Mouse (Mus musculus) left cerebral cortex, adult 2 months (tissue): ENCODE data around the gene Snrpd2. TPM values are rescaled to one million over a fixed set of nuclear protein-coding genes. Genes with fewer than 3 reads are reported as not detected.

Experiments
- DNase-seq, 2 experiments: peaks; one replicate each; pipeline ENCODE4 v3.0.0; 2021 to 2022; ENCODE audit warnings: low spot score in 2 of 2, mixed read lengths in 1 of 2; ENCODE audit errors: extremely low spot score in 1 of 2
- H3K27ac ChIP-seq: fragments of 200-600 bp; 2 replicates; pipeline ENCODE4 v1.8.1; 2022
- H3K4me3 ChIP-seq: fragments of 200-600 bp; 2 replicates; pipeline ENCODE4 v1.8.1; 2022
- CTCF ChIP-seq: fragments of 200-600 bp; IDR thresholded peaks from 2 replicates; pipeline ENCODE4 v1.8.1; 2022; ENCODE audit warnings: antibody characterized with exemption, mild to moderate bottlenecking, moderate library complexity
- intact Hi-C: fragments of 180-260 bp; cut with DNase I; formaldehyde crosslinking; loops from one replicate; pipeline ENCODE4 v1.15.1; 2025
- total RNA-seq, 2 experiments: library from RNA; stranded (reverse); gene quantifications; 2 replicates each; pipeline ENCODE4 v1.2.3; 2021

Gene Snrpd2
- total RNA-seq, 2 experiments from 2014 or later = 69.8 to 73.3 TPM

DNA sequence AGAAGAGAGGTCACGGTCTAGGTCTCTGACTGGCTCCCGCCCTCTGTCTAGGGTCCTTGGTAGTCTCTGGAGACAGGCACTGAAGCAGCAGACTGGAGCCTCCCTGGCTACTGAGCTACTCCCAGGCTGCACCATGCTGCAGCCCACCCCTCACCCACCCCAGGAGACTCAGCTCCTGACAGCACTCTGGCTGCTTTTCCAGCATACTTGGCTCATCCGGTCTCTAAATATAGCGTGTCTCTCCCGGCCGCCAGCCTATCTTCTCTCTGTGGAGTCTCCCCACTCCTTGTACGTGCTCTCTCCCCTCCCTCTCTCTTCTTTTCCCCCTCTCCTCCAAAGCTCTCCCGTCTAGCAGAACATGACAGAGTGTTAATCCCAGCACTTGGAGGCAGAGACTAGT, 20.6 kb downstream of the Snrpd2 start:
- peak overlapping the region; percentile 54 for H3K27ac ChIP-seq
- TF ChIP-seq CTCF = no peak
- intact Hi-C loops = no loop called here
- DNase-seq = no peak
- no peak overlapping the region for H3K4me3 ChIP-seq

DNA sequence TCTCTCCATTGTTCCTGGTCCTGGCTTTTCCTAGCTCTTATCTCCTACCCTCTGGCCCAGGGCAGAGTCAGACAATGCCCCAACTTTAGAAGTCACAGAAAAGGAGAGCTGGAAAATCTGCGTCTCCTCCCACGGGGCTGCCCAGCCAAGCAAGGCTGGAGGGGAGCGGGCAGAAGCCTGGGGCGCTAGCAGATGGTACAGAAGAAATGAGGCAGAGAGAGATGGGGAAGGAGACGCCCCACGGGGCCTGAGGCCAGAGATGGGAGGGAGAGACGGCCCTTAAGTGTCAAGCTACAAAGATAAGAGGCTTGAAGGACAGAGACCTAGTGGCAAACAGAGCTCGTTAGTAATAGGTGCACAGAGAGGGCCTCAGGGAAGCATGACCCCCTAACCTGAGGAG, 22.3 kb downstream of the Snrpd2 start:
- TF ChIP-seq CTCF = no peak
- Histone ChIP-seq H3K27ac (peak overlapping the region; percentile 56), H3K4me3 (no peak overlapping the region)
- DNase-seq = no peak
- intact Hi-C loops = no loop called here

DNA sequence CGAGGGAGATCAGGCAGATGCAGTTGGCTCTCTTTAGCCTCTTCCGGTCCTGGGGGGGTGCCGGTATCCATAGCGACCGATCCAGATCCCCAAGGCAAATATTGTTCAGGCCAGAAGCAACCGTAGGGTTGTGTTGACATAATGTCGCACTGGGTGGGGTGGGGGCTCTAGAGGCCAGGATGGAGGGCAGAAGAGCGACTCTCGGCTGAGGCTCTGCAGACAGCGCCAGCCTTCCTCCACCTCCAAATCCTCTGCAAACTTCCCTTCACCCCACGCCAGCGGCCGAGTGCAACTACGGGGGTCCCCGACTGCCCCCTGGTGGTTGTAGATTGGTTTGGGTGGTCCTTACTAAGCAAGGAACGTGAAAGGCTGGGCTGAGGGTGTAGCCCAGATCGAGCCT, 23.4 kb downstream of the Snrpd2 start:
- peak; percentile 84 to 86 for DNase-seq
- TF ChIP-seq CTCF = peak; percentile 85
- peak overlapping the region; percentile 39 for H3K4me3 ChIP-seq
- H3K27ac ChIP-seq = peak overlapping the region; percentile 56; the same call in 1 of the 2 replicates
- intact Hi-C loops = loop anchor here (1.0 kb wide), 1 partner anchor 16 kb away; no protein-coding TSS in a partner anchor

DNA sequence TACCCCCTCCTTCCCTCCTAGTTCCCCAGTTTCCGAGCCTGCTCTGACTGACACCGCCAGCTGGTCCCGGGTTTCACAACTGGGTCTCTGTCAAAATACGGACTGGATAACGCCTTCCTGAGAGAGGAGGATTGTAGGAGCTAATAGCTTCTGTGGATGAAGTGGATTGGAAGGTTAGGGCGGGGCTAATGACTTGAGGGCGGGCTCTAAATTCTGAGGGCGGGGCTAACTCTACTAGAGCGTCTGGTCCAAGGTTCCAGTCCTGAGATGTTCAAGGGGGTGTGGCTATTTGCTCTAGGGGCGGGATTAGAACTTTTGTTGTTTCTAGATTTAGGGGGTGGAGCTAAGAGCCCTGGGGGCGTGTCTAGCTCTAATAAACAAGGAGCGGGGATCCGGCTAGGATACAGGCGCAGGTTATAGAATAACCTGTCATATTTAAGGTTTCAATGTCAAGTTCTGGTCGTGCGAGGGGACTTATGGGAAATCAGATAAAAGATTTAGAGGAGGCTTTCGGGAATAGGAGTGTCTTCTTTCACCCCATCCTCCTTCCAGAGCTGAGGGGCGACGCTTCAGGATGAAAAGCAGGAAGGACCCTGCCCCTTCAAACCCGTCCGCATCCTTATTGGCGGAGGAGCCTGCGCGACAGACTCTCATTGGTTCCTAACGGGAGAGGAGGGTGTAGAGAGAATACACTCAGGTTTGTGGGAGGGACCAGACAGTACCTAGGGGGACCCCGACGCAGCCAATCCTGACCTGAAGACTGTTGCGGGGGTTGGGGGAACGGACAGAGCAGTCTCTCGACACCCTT, 26.4 kb downstream of the Snrpd2 start, which contains the start of gene Eml2:
Eml2 (plus strand) TSS at position 714 of the 808 bp plus-strand sequence.
- peak within 1 kb of the TSS; percentile 98 for H3K27ac ChIP-seq
- DNase-seq = peak; percentile 78 to 82
- H3K4me3 ChIP-seq = peak within 1 kb of the TSS; percentile 70
- no peak for TF ChIP-seq CTCF
- intact Hi-C loops = loop anchor here (5.0 kb wide), 1 partner anchor 126 kb away; no protein-coding TSS in a partner anchor

DNA sequence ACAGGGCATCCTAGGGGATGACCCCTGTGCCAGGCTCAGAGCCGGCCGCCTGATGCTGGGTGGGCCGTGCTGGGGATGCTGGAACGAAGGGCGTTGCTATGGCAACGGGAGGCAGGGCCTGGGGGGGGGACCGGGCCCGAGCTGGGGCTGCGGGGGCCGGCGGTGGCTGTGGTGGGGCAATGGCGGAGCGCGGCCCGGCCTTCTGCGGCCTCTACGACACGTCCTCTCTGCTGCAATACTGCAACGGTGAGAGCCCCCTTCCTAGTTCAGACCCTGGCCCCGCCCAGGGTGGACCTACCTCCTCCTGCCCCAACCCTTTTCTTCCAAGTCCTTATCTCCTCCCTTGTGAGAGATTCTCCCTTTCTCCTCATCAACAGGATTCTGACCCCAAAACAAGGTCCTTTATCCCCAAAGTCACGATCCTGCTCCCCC, 27.0 kb downstream of the Snrpd2 start:
- Histone ChIP-seq H3K27ac (peak overlapping the region; percentile 98), H3K4me3 (peak overlapping the region; percentile 70)
- intact Hi-C loops = loop anchor here (5.0 kb wide), 1 partner anchor 126 kb away; no protein-coding TSS in a partner anchor
- no peak for TF ChIP-seq CTCF
- DNase-seq = no peak

DNA sequence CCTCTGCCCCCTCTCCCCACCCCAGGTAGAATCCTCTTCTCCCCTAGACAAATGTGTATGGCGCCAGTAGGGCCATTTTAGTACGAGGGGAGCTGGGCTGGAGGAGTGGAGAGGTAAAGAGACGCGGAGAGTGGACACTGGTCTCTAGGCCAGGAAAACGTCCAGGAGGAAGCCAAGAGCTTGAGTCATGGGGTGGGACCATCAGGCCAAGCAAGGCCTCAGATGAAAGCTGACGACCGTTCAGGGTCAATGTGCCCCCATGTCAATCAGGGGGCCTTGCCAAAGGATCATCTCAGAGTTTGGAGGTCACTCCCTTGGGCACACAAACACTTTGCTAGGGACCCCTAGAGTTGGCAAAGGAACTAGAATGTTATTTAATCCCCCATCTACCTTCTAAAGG, 27.7 kb downstream of the Snrpd2 start:
- peak overlapping the region; percentile 98 for H3K27ac ChIP-seq
- peak overlapping the region; percentile 70 for H3K4me3 ChIP-seq
- no peak for TF ChIP-seq CTCF
- DNase-seq = no peak
- intact Hi-C loops = loop anchor here (5.0 kb wide), 1 partner anchor 125 kb away; no protein-coding TSS in a partner anchor

DNA sequence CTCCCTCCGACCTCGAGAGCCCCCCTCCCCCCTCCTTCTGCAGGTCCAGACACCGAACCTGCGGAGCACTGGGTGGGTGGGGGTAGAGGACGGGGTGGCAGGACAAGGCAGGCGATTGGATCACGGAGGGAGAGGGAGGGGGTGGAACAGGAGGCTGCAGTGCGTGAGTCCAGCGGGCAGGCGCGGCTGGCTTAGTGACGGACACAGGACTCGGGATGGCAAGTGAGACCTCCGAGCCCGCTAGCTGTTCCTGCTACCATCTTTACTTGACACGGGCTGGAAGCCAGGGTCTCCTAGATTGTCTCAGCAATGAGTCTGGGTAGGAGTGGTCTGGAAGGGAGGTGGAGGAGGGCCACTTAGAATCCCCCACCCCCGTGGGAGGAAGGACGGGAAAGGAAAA, 28.5 kb downstream of the Snrpd2 start:
- H3K4me3 ChIP-seq = peak overlapping the region; percentile 70
- no peak for TF ChIP-seq CTCF
- H3K27ac ChIP-seq = peak overlapping the region; percentile 98
- intact Hi-C loops = loop anchor here (2.0 to 5.0 kb wide), 4 partner anchors 19 to 165 kb away; no protein-coding TSS in a partner anchor
- DNase-seq = no peak

DNA sequence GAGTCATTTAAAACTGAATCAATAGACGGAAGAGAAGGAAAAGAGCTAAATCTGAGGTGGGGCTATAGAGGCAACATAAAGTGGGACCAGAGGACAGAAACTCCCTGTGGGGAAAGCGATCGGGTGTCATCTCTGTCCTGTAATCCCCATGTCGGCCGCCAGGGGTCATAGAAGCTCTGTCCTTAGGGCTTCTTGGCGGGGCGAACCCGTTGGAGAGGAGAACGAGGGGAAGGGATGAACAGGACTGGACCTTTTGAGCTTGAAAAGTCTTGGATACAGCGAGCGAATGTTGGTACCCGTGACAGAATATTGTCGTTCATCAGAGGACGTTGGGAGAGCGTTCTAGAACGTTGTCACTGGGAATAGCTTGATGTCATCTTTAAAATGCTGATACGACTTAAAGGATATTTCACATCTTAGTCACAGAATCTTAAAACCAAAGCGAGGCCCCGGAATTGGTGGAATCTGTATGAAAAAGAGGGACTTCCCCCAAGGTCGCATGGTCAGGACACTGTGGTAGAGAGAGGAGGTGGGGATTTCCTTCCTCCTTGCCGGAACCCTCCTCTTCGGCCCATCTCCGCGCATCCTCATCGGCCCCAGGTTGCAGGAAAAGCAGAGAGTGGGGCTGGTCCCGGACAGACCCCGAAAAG, 29.0 kb downstream of the Snrpd2 start:
- TF ChIP-seq CTCF = peak; percentile 87
- DNase-seq = peak; percentile 80 to 88
- peak overlapping the region; percentile 70 for H3K4me3 ChIP-seq
- peak overlapping the region; percentile 98 for H3K27ac ChIP-seq
- intact Hi-C loops = loop anchor here (2.0 to 5.0 kb wide), 4 partner anchors 18 to 164 kb away; no protein-coding TSS in a partner anchor

DNA sequence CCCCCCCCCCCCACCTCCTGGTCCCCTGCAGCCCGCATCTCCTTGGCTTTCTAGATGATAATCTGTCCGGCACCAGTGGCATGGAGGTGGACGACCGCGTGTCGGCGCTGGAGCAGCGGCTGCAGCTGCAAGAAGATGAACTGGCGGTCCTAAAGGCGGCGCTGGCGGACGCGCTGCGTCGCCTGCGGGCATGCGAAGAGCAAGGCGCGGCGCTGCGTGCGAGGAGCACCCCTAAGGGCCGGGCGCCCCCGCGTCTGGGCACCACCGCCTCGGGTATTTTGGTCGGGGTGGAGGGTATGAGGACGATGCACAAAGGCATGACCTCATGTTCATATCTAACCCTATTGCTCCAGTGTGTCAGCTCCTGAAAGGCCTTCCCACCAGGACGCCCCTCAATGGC, 29.7 kb downstream of the Snrpd2 start:
- H3K27ac ChIP-seq = peak overlapping the region; percentile 0; the same call in 1 of the 2 replicates
- DNase-seq = peak; percentile 67 to 76
- intact Hi-C loops = loop anchor here (2.0 to 5.0 kb wide), 4 partner anchors 18 to 164 kb away; no protein-coding TSS in a partner anchor
- peak; percentile 62 for TF ChIP-seq CTCF
- H3K4me3 ChIP-seq = peak overlapping the region; percentile 70

DNA sequence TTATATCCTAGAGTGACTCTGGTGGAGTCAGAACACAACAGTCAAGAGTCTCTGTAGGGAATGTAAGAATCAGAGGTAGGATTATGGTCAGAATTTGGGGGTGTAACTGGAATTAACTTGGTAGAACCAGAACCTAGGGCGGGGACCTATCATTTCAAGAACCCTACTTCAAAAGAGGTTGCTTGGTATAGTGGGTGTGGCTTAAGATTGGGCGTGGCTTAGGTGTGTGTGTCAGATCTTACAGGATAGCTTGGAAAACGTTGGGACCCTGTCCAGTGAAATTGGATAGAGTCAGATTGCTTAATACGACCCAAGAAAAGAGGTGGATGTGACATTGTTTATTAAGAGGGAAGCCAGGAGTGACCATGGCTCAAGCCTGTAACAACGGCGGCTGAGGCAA, 30.4 kb downstream of the Snrpd2 start:
- no peak for TF ChIP-seq CTCF
- intact Hi-C loops = loop anchor here (2.0 to 5.0 kb wide), 4 partner anchors 17 to 163 kb away; no protein-coding TSS in a partner anchor
- Histone ChIP-seq H3K4me3 (peak overlapping the region; percentile 70; the same call in 1 of the 2 replicates), H3K27ac (no peak overlapping the region)
- DNase-seq = no peak

DNA sequence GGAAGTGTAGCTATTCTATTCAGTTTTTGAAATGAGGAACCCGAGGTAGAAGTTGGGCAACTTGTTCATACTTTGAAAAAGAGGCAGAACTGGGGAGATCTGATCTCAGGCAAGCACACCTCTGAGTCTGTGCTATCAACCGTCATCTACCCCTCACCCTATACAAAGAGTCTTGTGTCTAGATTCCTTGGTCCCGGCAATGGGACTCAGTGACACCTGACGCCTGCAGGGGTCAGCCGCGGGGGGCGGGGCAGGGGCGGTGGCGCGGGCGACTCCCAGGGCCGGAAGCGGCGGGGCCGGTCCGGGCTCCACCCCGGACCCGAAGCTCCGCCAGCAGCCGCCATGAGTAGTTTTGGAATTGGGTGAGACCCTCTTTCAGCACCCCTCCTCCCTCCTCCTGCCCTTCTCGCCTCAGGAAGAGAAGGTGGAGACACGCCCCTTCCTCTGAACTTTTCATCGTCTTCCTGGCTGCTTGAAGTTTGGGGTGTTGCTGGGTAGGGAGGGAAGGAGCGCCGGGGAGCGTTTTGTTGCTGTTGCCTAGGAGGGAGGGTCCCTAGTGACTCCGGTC, 31.4 kb downstream of the Snrpd2 start:
- peak overlapping the region; percentile 27 for H3K4me3 ChIP-seq
- DNase-seq = no peak
- intact Hi-C loops = no loop called here
- TF ChIP-seq CTCF = no peak; the same call in 1 of the 2 replicates
- no peak overlapping the region; the same call in 1 of the 2 replicates for H3K27ac ChIP-seq

DNA sequence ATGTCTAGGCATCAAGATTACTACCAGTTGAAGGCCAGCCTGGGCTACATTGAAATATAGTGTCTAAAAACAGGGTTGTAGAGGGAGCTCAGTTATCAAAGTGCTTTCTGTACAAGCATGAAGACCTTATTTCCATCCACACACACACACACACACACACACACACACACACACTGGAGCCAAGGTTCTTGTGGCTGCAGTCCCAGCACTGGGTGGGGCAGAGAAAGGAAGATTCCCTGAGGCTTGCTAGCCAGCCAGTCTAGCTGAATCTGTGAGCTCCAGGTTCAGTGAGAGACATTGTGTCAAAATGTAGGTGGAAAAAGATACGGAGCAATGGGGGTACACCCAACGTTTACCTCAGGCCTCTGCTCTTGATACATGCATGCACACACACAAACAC, 34.7 kb downstream of the Snrpd2 start:
- H3K27ac ChIP-seq = peak overlapping the region; percentile 71; the same call in 1 of the 2 replicates
- intact Hi-C loops = no loop called here

More for the DNA sequence above, 34.7 kb downstream of the Snrpd2 start:
- DNase-seq = no peak
- no peak for TF ChIP-seq CTCF
- H3K4me3 ChIP-seq = no peak overlapping the region
